Mouse (Mus musculus) CD4-positive, CD25-positive, alpha-beta regulatory T cell, adult 9 weeks (primary cell): ENCODE measurements around the gene Nnat. TPM values are rescaled to one million over a fixed set of nuclear protein-coding genes. Genes with fewer than 3 reads are reported as not detected.

Experiments used
- polyA plus RNA-seq: library from polyadenylated mRNA; unstranded; fragments of 100-300 nt; shearing (Covaris generic); gene quantifications from one replicate; pipeline ENCODE4 v1.2.1, GENCODE M21; 2017

Nnat gene
- 0.52 TPM for polyA plus RNA-seq

DNA sequence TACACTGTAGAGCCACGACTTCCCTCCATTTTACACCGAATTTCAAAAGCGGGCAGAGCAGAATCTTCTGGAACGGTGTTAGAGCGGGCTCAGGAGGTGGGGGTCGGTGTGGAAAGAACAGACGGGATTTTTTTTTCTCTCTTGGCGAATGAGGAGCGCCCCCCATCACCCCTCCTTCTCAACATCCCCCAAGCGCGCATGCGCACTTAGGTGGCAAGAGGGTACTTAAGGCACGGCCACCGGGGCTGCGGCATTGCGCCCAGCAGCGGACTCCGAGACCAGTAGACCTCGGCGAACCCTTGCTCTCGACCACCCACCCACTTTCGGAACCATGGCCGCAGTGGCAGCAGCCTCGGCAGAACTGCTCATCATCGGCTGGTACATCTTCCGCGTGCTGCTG, at the start of gene Nnat:
Gene Nnat, plus strand, starts transcription at position 221 of the 400 bp plus-strand sequence.

DNA sequence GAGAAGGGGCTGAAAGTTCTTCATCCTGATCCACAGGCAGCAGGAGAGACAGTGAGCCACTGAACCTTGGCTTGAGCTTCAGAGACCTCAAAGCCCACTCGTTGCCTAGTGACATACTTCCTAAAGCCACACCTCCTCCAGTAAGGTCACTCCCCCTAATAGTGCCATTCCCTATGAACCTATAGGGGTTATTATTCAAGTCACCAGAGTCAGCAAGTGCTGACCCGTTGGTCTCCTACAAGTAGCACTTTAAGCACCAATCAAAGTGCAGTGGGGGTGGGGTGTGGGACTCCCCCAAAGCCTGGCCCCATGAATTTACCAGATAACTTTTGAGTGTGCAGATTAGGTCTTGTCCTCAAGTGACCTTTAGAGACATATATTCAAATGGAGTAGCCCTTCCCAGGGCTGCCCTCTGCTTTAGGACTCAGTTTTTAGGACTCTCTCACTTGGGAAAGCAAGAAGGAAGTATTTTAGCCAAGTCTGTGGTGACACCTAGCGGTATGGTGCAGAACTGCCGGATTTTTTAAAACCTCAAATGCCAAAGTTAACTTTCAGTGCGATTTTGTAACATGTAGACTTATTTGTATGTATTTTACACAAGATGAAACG, 11.4 kb downstream of the Nnat start, which contains the start of gene Blcap:
Gene Blcap, minus strand, starts transcription at position 51 of the 609 bp plus-strand sequence.

Other genes with a start within 250 kb of the Nnat start
- gene Ghrh, start 212.6 kb upstream of the Nnat start, polyA plus RNA-seq = not detected
- 56.7 TPM for gene Manbal, start 192.5 kb upstream of the Nnat start, polyA plus RNA-seq
- gene Src, start 141.6 kb upstream of the Nnat start, polyA plus RNA-seq = 0.72 TPM
- gene Blcap, start 11.2 kb downstream of the Nnat start, polyA plus RNA-seq = 23.2 TPM
- 112 TPM for gene Ctnnbl1, start 177.3 kb downstream of the Nnat start, polyA plus RNA-seq